In genomic region chr9:122047962-122048625, GRCm38 (mm10) we compare ENCODE assay signal across 8 mouse cellular contexts. TPM values are rescaled to one million over a fixed set of nuclear protein-coding genes. Genes with fewer than 3 reads are reported as not detected.
DNase-seq lines count a peak whose midpoint lies in the region; ATAC-seq and TF ChIP-seq lines count a peak whose summit lies in the region.

No protein-coding gene starts in this region.

- H3K79me2 ChIP-seq in heart, adult 2 months (replicated peaks; ENCODE audit: control insufficient read depth, insufficient read depth, low read length): no peaks in the 10 kb centered on the region

- ATAC-seq in forebrain, embryonic 16.5 days: peak; percentile 62
- ATAC-seq in midbrain, embryonic 15.5 days (replicated peaks): peak; percentile 77

- H3K36me3 ChIP-seq in heart, adult 2 months (ENCODE audit: control insufficient read depth, insufficient read depth, low read length): no peaks in the 10 kb centered on the region
- H3K36me3 ChIP-seq in forebrain, embryonic 16.5 days (ENCODE audit: control insufficient read depth, insufficient read depth): no peaks in the 10 kb centered on the region
- H3K36me3 ChIP-seq in midbrain, embryonic 15.5 days (replicated peaks): no peaks in the 10 kb centered on the region
- no peaks in the 10 kb centered on the region for H3K36me3 ChIP-seq in limb, embryonic 10.5 days

- no peak for DNase-seq in heart, adult 2 months
- DNase-seq in heart, postnatal 36 days: no peak
- DNase-seq in cerebellum, adult 11-12 months: peak; percentile 71
- DNase-seq in limb, embryonic 10.5 days (ENCODE audit: low spot score): no peak
- no peak for DNase-seq in thymus, postnatal 36 days
- DNase-seq in urinary bladder, adult 18-20 months (ENCODE audit: low spot score in 2 of 2): no peak

- H3K4me2 ChIP-seq in forebrain, embryonic 16.5 days (ENCODE audit: low read length): no peak overlapping the region
- no peak overlapping the region for H3K4me2 ChIP-seq in midbrain, embryonic 15.5 days

- H3K4me1 ChIP-seq in heart, adult 2 months (ENCODE audit: control insufficient read depth, insufficient read depth, low read length): peaks cover 5% of the 10 kb centered on the region
- peaks cover 8% of the 10 kb centered on the region for H3K4me1 ChIP-seq in forebrain, embryonic 16.5 days (replicated peaks; ENCODE audit: control insufficient read depth, insufficient read depth, low read length)
- peaks cover 15% of the 10 kb centered on the region for H3K4me1 ChIP-seq in midbrain, embryonic 15.5 days
- H3K4me1 ChIP-seq in limb, embryonic 10.5 days: peaks cover 29% of the 10 kb centered on the region

- intact Hi-C loops in heart, adult 2 months (cut with DNase I): no loop called here
- intact Hi-C loops in heart, postnatal 36 days (cut with DNase I): no loop called here

- peak overlapping the region; percentile 5; the same call in 1 of the 2 replicates for H3K27ac ChIP-seq in heart, adult 2 months
- H3K27ac ChIP-seq in forebrain, embryonic 16.5 days (ENCODE audit: low read length): peak overlapping the region; percentile 53; the same call in 1 of the 2 replicates
- peak overlapping the region; percentile 70 for H3K27ac ChIP-seq in midbrain, embryonic 15.5 days
- no peak overlapping the region for H3K27ac ChIP-seq in limb, embryonic 10.5 days

- no peaks in the 10 kb centered on the region for H3K9me3 ChIP-seq in forebrain, embryonic 16.5 days (ENCODE audit: control insufficient read depth, low read length)
- H3K9me3 ChIP-seq in midbrain, embryonic 15.5 days: no peaks in the 10 kb centered on the region
- no peaks in the 10 kb centered on the region for H3K9me3 ChIP-seq in limb, embryonic 10.5 days (replicated peaks)

- no peaks in the 10 kb centered on the region for H3K27me3 ChIP-seq in heart, adult 2 months (ENCODE audit: control insufficient read depth, insufficient read depth, low read length)
- no peaks in the 10 kb centered on the region for H3K27me3 ChIP-seq in forebrain, embryonic 16.5 days (replicated peaks; ENCODE audit: control insufficient read depth, insufficient read depth, low read length)
- H3K27me3 ChIP-seq in midbrain, embryonic 15.5 days (replicated peaks): no peaks in the 10 kb centered on the region
- no peaks in the 10 kb centered on the region for H3K27me3 ChIP-seq in limb, embryonic 10.5 days (ENCODE audit: low read depth, poor library complexity, severe bottlenecking)

- TF ChIP-seq POLR2A in heart, adult 2 months (IDR thresholded peaks at IDR 0.05; ENCODE audit: insufficient read depth, low read depth, low read length): no peak

- WGBS in heart, adult 2 months: 75% methylated on average over 8 of the region's 8 CpGs
- WGBS in forebrain, embryonic 16.5 days: 49% methylated on average over 8 of the region's 8 CpGs
- 38% methylated on average over 8 of the region's 8 CpGs for WGBS in midbrain, embryonic 15.5 days
- WGBS in limb, embryonic 10.5 days: 35% methylated on average over 8 of the region's 8 CpGs

- no peak for TF ChIP-seq CTCF in heart, adult 2 months (IDR thresholded peaks at IDR 0.05)

- TF ChIP-seq EP300 in heart, adult 2 months (IDR thresholded peaks at IDR 0.05; ENCODE audit: insufficient read depth, low read depth, low read length): no peak

- no peak overlapping the region for H3K9ac ChIP-seq in heart, adult 2 months (ENCODE audit: low read depth, low read length)
- H3K9ac ChIP-seq in forebrain, embryonic 16.5 days (replicated peaks; ENCODE audit: low read depth, low read length): 0 out of 2 replicates have a peak overlapping the region, but pooled peaks have one; percentile 15
- H3K9ac ChIP-seq in midbrain, embryonic 15.5 days: no peak overlapping the region

- no peak overlapping the region for H3K4me3 ChIP-seq in heart, adult 2 months
- no peak overlapping the region for H3K4me3 ChIP-seq in forebrain, embryonic 16.5 days (replicated peaks; ENCODE audit: low read length)
- no peak overlapping the region for H3K4me3 ChIP-seq in midbrain, embryonic 15.5 days
- H3K4me3 ChIP-seq in limb, embryonic 10.5 days: no peak overlapping the region

RNA-seq across cellular contexts. Expression of gene Pomgnt2, which starts 51.2 kb away (rescaled TPM):
- total RNA-seq in heart, adult 2 months (2021): 10 to 100 TPM; 14.0 to 15.3 TPM
- 21.0 and 21.4 TPM in 2 replicates for polyA plus RNA-seq in heart, adult 2 months (2012; rRNA removed)
- total RNA-seq in heart, postnatal 36 days (2021): 10 to 100 TPM; 10.6 to 14.9 TPM
- polyA plus RNA-seq in forebrain, embryonic 16.5 days (2015; fragmentation: Nextera tagmentation; extraction: Ambion mirVana): 28.3 and 32.5 TPM in 2 replicates
- 37.1 and 37.9 TPM in 2 replicates for polyA plus RNA-seq in midbrain, embryonic 15.5 days (2015; fragmentation: Nextera tagmentation; extraction: Ambion mirVana)
- 11.5 and 12.5 TPM in 2 replicates for polyA plus RNA-seq in limb, embryonic 10.5 days (2016; fragmentation: Nextera tagmentation; extraction: Ambion mirVana)
